Mouse (Mus musculus) G1E (cell line): ENCODE data around the gene Armc6.

Experiments
- CTCF ChIP-seq: IDR thresholded peaks from 2 replicates; pipeline ENCODE4 v1.5.1; 2012; ENCODE audit warnings: low read depth, low read length, inconsistent platforms, mixed read lengths
- GATA2 ChIP-seq: IDR thresholded peaks from 2 replicates; pipeline ENCODE4 v1.6.1; 2012; ENCODE audit warnings: low read depth, low read length, inconsistent platforms, borderline replicate concordance
- TAL1 ChIP-seq: conservative IDR thresholded peaks from 2 replicates; pipeline ENCODE4 v1.6.1; 2012; ENCODE audit warnings: low read depth, low read length, inconsistent platforms, mixed read lengths

DNA sequence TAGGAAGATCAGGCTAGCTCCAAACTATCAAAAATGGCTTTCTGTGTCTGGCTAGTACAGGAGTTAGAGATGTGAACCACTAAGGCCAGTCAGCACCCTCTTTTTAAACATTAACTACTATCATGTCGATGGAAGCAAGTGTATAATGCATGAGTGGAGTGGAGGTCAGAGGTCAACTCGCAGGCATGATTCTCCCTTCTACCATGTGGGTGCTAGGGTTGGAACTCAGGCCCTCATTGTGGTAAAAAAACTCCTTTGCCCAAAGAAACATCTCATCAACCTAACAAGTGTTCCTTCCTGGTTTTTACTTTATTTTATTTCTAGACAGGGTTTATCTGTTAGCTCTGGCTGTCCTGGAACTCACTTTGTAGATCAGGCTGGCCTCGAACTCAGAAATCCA is 63.5 kb downstream of the Armc6 start:
- TF ChIP-seq CTCF (no peak), TAL1 (no peak), GATA2 (no peak)
